In genomic region chr11:103330651-103331319, GRCm38 (mm10) we compare ENCODE assay signal across 18 mouse cellular contexts. TPM values are rescaled to one million over a fixed set of nuclear protein-coding genes. Genes with fewer than 3 reads are reported as not detected.
DNase-seq lines count a peak whose midpoint lies in the region; ATAC-seq and TF ChIP-seq lines count a peak whose summit lies in the region.
"Had no signal": no experiment of that assay in that cellular context is flagged by ENCODE, and none has a peak within 500 bp of the region (broad histone marks: within the 10 kb centered on the region; RNA-seq: fewer than 3 reads in every experiment).

No protein-coding gene starts in this region.

- no peak for TF ChIP-seq EP300 in liver, embryonic 14.5 days (IDR thresholded peaks at IDR 0.05; ENCODE audit: low read depth)

- DNase-seq in embryo, embryonic 11 days = peak; percentile 26
- no peak for DNase-seq in embryo, embryonic 9.5 days (ENCODE audit: extremely low spot score)
- DNase-seq in liver, embryonic 14.5 days (ENCODE audit: low read depth in 3 of 3, low spot score in 3 of 3) = no peak
- peak; percentile 33 for DNase-seq in brain, adult 2 months (ENCODE audit: low read depth, low spot score)
- DNase-seq in embryo, embryonic 10.5 days (ENCODE audit: low spot score) = no peak
- DNase-seq in cerebellum, adult 2 months = no peak
- DNase-seq: adrenal gland, adult 2 months; gastrocnemius, postnatal 10 days; heart, postnatal 14 days; kidney, adult 9 months; spleen, adult 18-20 months; thymus, postnatal 14 days had no signal

- TF ChIP-seq CTCF in liver, embryonic 14.5 days (IDR thresholded peaks at IDR 0.05; ENCODE audit: low read depth) = 0 out of 2 replicates have a peak, but pooled peaks have one; percentile 30
- TF ChIP-seq CTCF in E14TG2a.4 (conservative IDR thresholded peaks at IDR 0.05; ENCODE audit: low read length) = peak; percentile 24; the same call in 1 of the 2 replicates
- no peak for TF ChIP-seq CTCF in cerebellum, adult 2 months (IDR thresholded peaks at IDR 0.05; ENCODE audit: borderline replicate concordance, insufficient read depth, low read depth, low read length)

- 66% methylated on average over 7 of the region's 7 CpGs for WGBS in liver, embryonic 14.5 days (ENCODE audit: insufficient replicate concordance)
- 60% methylated on average over 7 of the region's 7 CpGs for WGBS in liver, embryonic 12.5 days (ENCODE audit: insufficient replicate concordance)
- WGBS in cerebellum, adult 2 months = 67% methylated on average over 7 of the region's 7 CpGs

- H3K27ac ChIP-seq in liver, embryonic 14.5 days = no peak overlapping the region
- no peak overlapping the region for H3K27ac ChIP-seq in liver, embryonic 12.5 days
- no peak overlapping the region for H3K27ac ChIP-seq in cerebellum, adult 2 months (ENCODE audit: insufficient read depth, low read length)
- H3K27ac ChIP-seq: embryonic facial prominence, embryonic 15.5 days had no signal

- H3K9me3 ChIP-seq in liver, embryonic 14.5 days (ENCODE audit: control insufficient read depth, low read length) = no peaks in the 10 kb centered on the region
- no peaks in the 10 kb centered on the region for H3K9me3 ChIP-seq in liver, embryonic 12.5 days (replicated peaks)
- H3K9me3 ChIP-seq in E14TG2a.4 (ENCODE audit: low read length) = peaks cover 13% of the 10 kb centered on the region
- H3K9me3 ChIP-seq: embryonic facial prominence, embryonic 15.5 days had no signal

- TF ChIP-seq POLR2A in cerebellum, adult 2 months (IDR thresholded peaks at IDR 0.05; ENCODE audit: borderline replicate concordance, insufficient read depth, low read length) = no peak

- H3K4me3 ChIP-seq in liver, embryonic 14.5 days (ENCODE audit: insufficient read depth in 1 of 2, low read depth in 2 of 2, low read length in 2 of 2) = no peak overlapping the region
- no peak overlapping the region for H3K4me3 ChIP-seq in liver, embryonic 12.5 days
- H3K4me3 ChIP-seq in E14TG2a.4 (replicated peaks; ENCODE audit: low read length) = no peak overlapping the region
- H3K4me3 ChIP-seq in cerebellum, adult 2 months (replicated peaks; ENCODE audit: insufficient read depth, low read depth, low read length) = no peak overlapping the region
- H3K4me3 ChIP-seq: embryonic facial prominence, embryonic 15.5 days; megakaryocyte, embryonic 14.5 days had no signal

- H3K4me1 ChIP-seq in liver, embryonic 14.5 days (replicated peaks; ENCODE audit: control insufficient read depth in 2 of 2, insufficient read depth in 2 of 2, low read length in 1 of 2) = no peaks in the 10 kb centered on the region
- H3K4me1 ChIP-seq in liver, embryonic 12.5 days = peaks cover 12% of the 10 kb centered on the region; the same call in 1 of the 2 replicates
- H3K4me1 ChIP-seq in E14TG2a.4 (replicated peaks; ENCODE audit: low read depth, low read length) = peaks cover 48% of the 10 kb centered on the region
- 0 out of 2 replicates have a peak, but pooled peaks cover 3% of the 10 kb centered on the region for H3K4me1 ChIP-seq in cerebellum, adult 2 months (ENCODE audit: control insufficient read depth, insufficient read depth, low read length)

- no peak overlapping the region for H3K4me2 ChIP-seq in liver, embryonic 14.5 days (ENCODE audit: low read depth)
- H3K4me2 ChIP-seq in liver, embryonic 12.5 days = no peak overlapping the region
- H3K4me2 ChIP-seq: embryonic facial prominence, embryonic 15.5 days had no signal

- H3K27me3 ChIP-seq in liver, embryonic 14.5 days (ENCODE audit: control insufficient read depth, insufficient read depth, low read length) = no peaks in the 10 kb centered on the region
- peaks cover 23% of the 10 kb centered on the region for H3K27me3 ChIP-seq in liver, embryonic 12.5 days (replicated peaks)
- H3K27me3 ChIP-seq in E14TG2a.4 (ENCODE audit: insufficient read depth, low read length) = peaks cover 24% of the 10 kb centered on the region
- H3K27me3 ChIP-seq in cerebellum, adult 2 months (ENCODE audit: control insufficient read depth, insufficient read depth, low read length) = no peaks in the 10 kb centered on the region

- no peaks in the 10 kb centered on the region for H3K36me3 ChIP-seq in liver, embryonic 14.5 days (replicated peaks; ENCODE audit: control insufficient read depth, insufficient read depth, low read depth)
- no peaks in the 10 kb centered on the region for H3K36me3 ChIP-seq in liver, embryonic 12.5 days
- no peaks in the 10 kb centered on the region for H3K36me3 ChIP-seq in E14TG2a.4 (ENCODE audit: insufficient read depth, low read length)
- H3K36me3 ChIP-seq: embryonic facial prominence, embryonic 15.5 days had no signal

- no peak overlapping the region for H3K9ac ChIP-seq in liver, embryonic 14.5 days (replicated peaks)
- no peak overlapping the region for H3K9ac ChIP-seq in liver, embryonic 12.5 days
- H3K9ac ChIP-seq: embryonic facial prominence, embryonic 15.5 days had no signal

- no peak for ATAC-seq in liver, embryonic 14.5 days (ENCODE audit: insufficient read depth)
- no peak for ATAC-seq in liver, embryonic 12.5 days
- ATAC-seq: forebrain, embryonic 14.5 days; hindbrain, embryonic 16.5 days had no signal

RNA-seq across cellular contexts. Expression of gene Arhgap27, which starts 32.7 kb away (rescaled TPM):
- 2.6 TPM in 2 replicates for polyA plus RNA-seq in liver, embryonic 14.5 days (2012; rRNA removed)
- 1.4 and 1.5 TPM in 2 replicates for polyA plus RNA-seq in liver, embryonic 14.5 days (2014; fragmentation: Nextera tagmentation; extraction: Ambion mirVana)
- polyA plus RNA-seq in liver, embryonic 12.5 days (2016; fragmentation: Nextera tagmentation; extraction: Ambion mirVana) = 2.7 and 4.0 TPM in 2 replicates
- polyA plus RNA-seq in cerebellum, adult 2 months (2012; rRNA removed) = 20.7 and 21.1 TPM in 2 replicates

Comparison
In these comparisons a context has a peak if more than half of its experiments do, and no peak if none do; other contexts are left out.
1. DNase-seq: peak in embryo, embryonic 11 days (single experiment) and brain, adult 2 months (single experiment); none in embryo, embryonic 9.5 days (single experiment), liver, embryonic 14.5 days (0 of 3), embryo, embryonic 10.5 days (single experiment) and cerebellum, adult 2 months (0 of 2).